Mouse (Mus musculus) limb, embryonic 14.5 days (tissue): ENCODE data around the gene Gpr179. TPM values are rescaled to one million over a fixed set of nuclear protein-coding genes. Genes with fewer than 3 reads are reported as not detected.

Experiments
- ATAC-seq: fragments of 200-750 bp; cut with Nextera tagmentation; 2 replicates; pipeline ENCODE4 v1.8.0; 2017; ENCODE audit warnings: low read depth, moderate number of reproducible peaks, moderate TSS enrichment; ENCODE audit not compliant: low FRiP score
- DNase-seq: peaks from one replicate; pipeline ENCODE4 v3.0.0-alpha.2; 2015; ENCODE audit warnings: low spot score
- H3K27ac ChIP-seq: fragments of 300-500 bp; sonication (generic); replicated peaks from 2 replicates; pipeline ENCODE4 v1.5.1; 2014; ENCODE audit warnings: low read depth, mild to moderate bottlenecking, low read length, moderate library complexity, mixed read lengths
- H3K27me3 ChIP-seq: fragments of 300-500 bp; sonication (generic); 2 replicates; pipeline ENCODE4 v1.6.1; 2014; ENCODE audit warnings: low read length, mixed read lengths; ENCODE audit not compliant: control insufficient read depth, insufficient read depth
- H3K36me3 ChIP-seq: fragments of 300-500 bp; sonication (generic); 2 replicates; pipeline ENCODE4 v1.6.1; 2014; ENCODE audit warnings: mild to moderate bottlenecking, low read length, moderate library complexity, mixed read lengths; ENCODE audit not compliant: control insufficient read depth, insufficient read depth
- H3K4me1 ChIP-seq: fragments of 300-500 bp; sonication (generic); 2 replicates; pipeline ENCODE4 v1.6.1; 2014; ENCODE audit warnings: antibody characterized with exemption, low read length, mixed read lengths; ENCODE audit not compliant: control insufficient read depth, insufficient read depth
- H3K4me2 ChIP-seq: fragments of 300-500 bp; sonication (generic); replicated peaks from 2 replicates; pipeline ENCODE4 v1.6.1; 2014; ENCODE audit warnings: low read depth, mild to moderate bottlenecking, low read length, moderate library complexity; ENCODE audit not compliant: severe bottlenecking
- H3K4me3 ChIP-seq: fragments of 300-500 bp; sonication (generic); replicated peaks from 2 replicates; pipeline ENCODE4 v1.5.1; 2014; ENCODE audit warnings: low read length
- H3K9ac ChIP-seq: fragments of 300-500 bp; sonication (generic); 2 replicates; pipeline ENCODE4 v1.6.1; 2014; ENCODE audit warnings: mild to moderate bottlenecking, low read depth, low read length, moderate library complexity; ENCODE audit not compliant: severe bottlenecking
- H3K9me3 ChIP-seq: fragments of 300-500 bp; sonication (generic); 2 replicates; pipeline ENCODE4 v1.6.1; 2016; ENCODE audit warnings: low read length; ENCODE audit not compliant: control insufficient read depth
- POLR2A ChIP-seq: fragments of 200-500 bp; IDR thresholded peaks from 2 replicates; pipeline ENCODE4 v1.8.0; 2012; ENCODE audit warnings: inconsistent platforms, mild to moderate bottlenecking, moderate library complexity, borderline replicate concordance; ENCODE audit not compliant: insufficient read depth, insufficient read length; ENCODE audit errors: extremely low read depth
- WGBS: fragments of 180-500 bp; shearing (Covaris S2); extraction: QIAGEN DNeasy Blood & Tissue Kit; methylation state at CpG from one replicate; pipeline ENCODE4 v1.1.7; 2014; 5-methylcytosine and 5-hydroxymethylcytosine counted together
- polyA plus RNA-seq, 2 experiments: library from polyadenylated mRNA; depleted of rRNA in 1 of 2; stranded (reverse) in 1 of 2; unstranded in 1 of 2; fragments of >200 nt; fragmentation: Nextera tagmentation in 1 of 2; extraction: Ambion mirVana in 1 of 2; gene quantifications; 2 replicates each; pipeline versions ENCODE4 v1.2.1 to v1.2.3; 2012 to 2014

Gpr179 gene
- polyA plus RNA-seq, 2 experiments, result 0.07 to 0.09 TPM

DNA sequence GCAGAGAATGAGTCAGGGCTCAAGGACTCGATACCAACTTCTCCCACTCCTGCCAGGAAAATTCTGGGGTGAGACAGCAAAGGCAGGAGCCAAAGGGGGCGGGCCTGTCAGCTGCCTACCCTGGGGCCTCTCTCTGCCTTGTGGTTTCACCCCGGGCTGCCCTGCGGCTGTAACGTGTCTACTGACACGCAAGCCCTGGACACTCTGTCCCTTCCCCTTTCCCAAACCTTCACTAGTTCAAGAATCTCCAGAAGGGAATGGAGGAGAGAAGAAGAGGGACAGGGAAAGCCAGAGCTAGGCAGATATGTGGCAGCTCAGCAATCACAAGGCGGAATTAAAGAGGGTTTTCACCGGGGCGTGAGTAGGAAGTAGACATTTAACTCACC, 42.4 kb downstream of the Gpr179 start:
- no peak for TF ChIP-seq POLR2A
- Histone ChIP-seq H3K4me2 (peak overlapping the region; percentile 70), H3K9me3 (no peaks in the 10 kb centered on the region), H3K4me1 (peaks cover 13% of the 10 kb centered on the region), H3K36me3 (no peaks in the 10 kb centered on the region), H3K4me3 (peak overlapping the region; percentile 42), H3K9ac (peak overlapping the region; percentile 41), H3K27ac (peak overlapping the region; percentile 9; the same call in 1 of the 2 replicates), H3K27me3 (no peaks in the 10 kb centered on the region)
- no peak for ATAC-seq
- WGBS, result 2% methylated on average over 9 of the region's 9 CpGs
- DNase-seq, result peak; percentile 57

DNA sequence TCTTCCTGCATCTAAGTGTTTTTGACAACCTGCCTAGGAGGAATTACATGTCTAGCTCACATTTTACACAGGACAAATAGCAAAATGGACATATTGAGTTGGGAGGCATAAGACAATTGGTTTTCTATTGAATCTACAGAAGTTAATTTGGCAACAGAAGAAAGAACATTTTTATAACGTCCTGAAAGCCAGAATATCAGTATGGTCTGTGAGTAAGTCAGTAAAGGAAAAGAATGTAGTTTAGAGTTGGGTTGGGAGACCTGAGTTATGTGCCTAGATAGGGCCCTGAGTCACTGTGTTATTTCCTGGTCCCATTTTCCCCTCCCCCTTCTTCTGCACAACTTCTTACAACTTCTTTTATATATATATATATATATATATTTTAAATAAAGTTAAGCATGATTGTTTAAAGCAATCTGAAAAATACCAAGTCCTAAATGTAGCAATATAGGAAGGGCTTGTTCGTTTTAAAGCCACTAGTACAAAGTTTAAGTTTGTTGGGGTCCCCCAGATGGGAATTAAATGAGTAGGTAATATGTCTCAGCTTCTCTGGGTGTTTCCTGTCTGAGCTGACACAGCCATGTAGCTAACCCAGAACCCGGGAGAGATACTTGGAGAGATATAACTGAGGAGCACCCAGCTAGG, 42.9 kb downstream of the Gpr179 start:
- Histone ChIP-seq H3K9ac (no peak overlapping the region), H3K27ac (no peak overlapping the region)
- no peak for ATAC-seq

DNA sequence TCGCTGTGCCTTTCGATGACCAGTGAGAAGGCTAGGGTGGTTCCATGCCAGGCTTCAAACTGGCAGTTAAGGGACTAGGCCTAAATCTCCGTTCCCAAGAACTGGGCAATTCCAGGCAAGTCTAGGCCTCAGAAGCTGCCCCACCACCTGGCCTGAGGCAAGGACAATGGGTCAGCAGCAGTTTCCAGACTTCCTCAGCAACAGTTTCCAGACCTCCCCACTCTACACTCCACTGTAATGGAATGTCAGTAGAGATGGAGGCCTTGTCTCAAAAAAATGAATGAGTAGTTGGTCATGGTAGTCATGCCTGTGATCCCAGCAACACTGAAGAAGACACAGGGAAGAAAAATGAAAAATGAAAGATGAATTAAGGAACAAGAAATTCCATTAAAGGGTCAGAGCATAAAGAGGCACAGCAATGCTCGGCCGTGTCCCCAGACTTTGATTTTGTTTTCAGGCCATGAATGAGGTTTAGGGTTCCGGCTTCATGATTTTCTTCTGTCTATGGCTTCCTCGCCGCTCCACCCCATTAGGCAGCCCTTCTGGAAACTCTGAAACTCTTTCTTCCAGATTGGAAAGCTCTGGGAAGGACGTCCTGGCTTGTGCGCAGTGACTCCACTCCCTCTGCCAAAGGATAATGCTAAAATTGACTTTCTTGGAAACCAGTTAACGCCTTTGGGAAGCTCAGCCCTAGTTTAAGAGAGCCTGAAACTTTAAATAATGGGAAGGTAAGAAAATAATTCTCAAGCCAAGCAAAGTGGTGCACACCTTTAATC, 44.4 kb downstream of the Gpr179 start:
- no peak for TF ChIP-seq POLR2A
- no peaks in the 10 kb centered on the region for H3K27me3 ChIP-seq
- ATAC-seq (no peak), DNase-seq (no peak)
- H3K4me2 ChIP-seq, result no peak overlapping the region
- no peaks in the 10 kb centered on the region for H3K9me3 ChIP-seq
- H3K4me3 ChIP-seq, result no peak overlapping the region
- H3K27ac ChIP-seq, result no peak overlapping the region
- peaks cover 13% of the 10 kb centered on the region for H3K4me1 ChIP-seq
- H3K36me3 ChIP-seq, result no peaks in the 10 kb centered on the region
- no peak overlapping the region for H3K9ac ChIP-seq
- WGBS, result 92% methylated on average over 11 of the region's 11 CpGs

More for the DNA sequence above, 42.9 kb downstream of the Gpr179 start:
- no peak for TF ChIP-seq POLR2A
- Histone ChIP-seq H3K4me3 (peak overlapping the region; percentile 42), H3K9me3 (no peaks in the 10 kb centered on the region), H3K4me2 (peak overlapping the region; percentile 70), H3K4me1 (peaks cover 13% of the 10 kb centered on the region), H3K36me3 (no peaks in the 10 kb centered on the region), H3K27me3 (no peaks in the 10 kb centered on the region)
- no peak for DNase-seq
- 41% methylated on average over 3 of the region's 3 CpGs for WGBS

DNA sequence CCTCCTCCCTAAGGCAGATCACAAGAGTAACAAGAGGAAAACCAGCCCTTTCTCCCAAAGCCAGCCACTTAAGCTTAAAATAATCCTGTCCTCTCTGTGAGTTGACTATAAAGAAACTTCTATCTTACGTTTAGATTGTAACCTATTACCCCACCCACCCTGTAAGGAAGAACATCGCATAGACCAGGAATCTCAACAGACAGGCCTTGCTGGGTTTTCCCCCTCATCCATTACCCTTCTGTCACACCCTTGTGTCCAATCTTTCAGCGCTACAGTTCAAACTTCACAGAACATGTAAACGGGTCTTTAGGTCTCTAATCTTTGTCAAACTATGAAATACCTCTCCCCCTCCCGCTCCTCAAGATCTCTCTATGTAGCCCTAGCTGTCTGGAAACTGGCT, 47.2 kb downstream of the Gpr179 start:
- no peak overlapping the region for H3K4me2 ChIP-seq
- no peak for TF ChIP-seq POLR2A
- no peak overlapping the region for H3K4me3 ChIP-seq
- ATAC-seq (no peak), DNase-seq (no peak)
- WGBS, result 77% methylated on average over 5 of the region's 5 CpGs
- no peaks in the 10 kb centered on the region for H3K36me3 ChIP-seq
- peaks cover 3% of the 10 kb centered on the region; the same call in 1 of the 2 replicates for H3K4me1 ChIP-seq
- H3K27ac ChIP-seq, result no peak overlapping the region
- no peak overlapping the region for H3K9ac ChIP-seq
- H3K27me3 ChIP-seq, result no peaks in the 10 kb centered on the region
- no peaks in the 10 kb centered on the region for H3K9me3 ChIP-seq

DNA sequence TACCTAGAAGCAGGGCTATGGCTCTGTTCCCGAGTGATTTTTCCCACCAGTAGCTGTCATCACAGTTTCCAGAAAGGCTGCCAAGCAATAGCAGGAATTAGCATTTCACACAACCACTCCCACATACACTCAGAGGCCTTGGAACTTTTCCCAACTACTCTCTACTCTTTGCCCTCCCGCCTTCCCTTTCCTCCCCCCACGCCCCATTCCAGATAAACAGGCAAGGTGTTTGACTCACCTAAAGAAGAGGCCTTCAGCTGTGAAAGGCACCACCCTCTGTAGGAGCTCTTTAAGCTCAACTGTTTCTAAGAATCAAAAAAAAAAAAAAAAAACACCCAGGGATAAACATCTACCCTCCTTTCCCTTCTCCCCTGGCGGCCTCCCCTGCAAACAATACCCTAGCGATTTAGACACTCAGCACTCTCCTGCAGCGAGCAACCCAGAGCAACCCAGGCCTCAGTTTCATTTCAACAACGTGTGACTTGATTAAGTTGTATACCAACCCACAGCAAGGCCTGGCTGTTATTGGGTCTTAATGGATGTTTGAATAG, 49.6 kb downstream of the Gpr179 start:
- H3K9me3 ChIP-seq, result no peaks in the 10 kb centered on the region
- no peaks in the 10 kb centered on the region for H3K27me3 ChIP-seq
- DNase-seq (peak; percentile 85), ATAC-seq (no peak)
- no peak overlapping the region for H3K27ac ChIP-seq
- H3K4me2 ChIP-seq, result no peak overlapping the region
- H3K4me1 ChIP-seq, result no peaks in the 10 kb centered on the region
- WGBS, result 33% methylated on average over 7 of the region's 7 CpGs
- no peak for TF ChIP-seq POLR2A
- H3K4me3 ChIP-seq, result no peak overlapping the region
- no peak overlapping the region for H3K9ac ChIP-seq
- H3K36me3 ChIP-seq, result no peaks in the 10 kb centered on the region
